Mouse (Mus musculus): ENCODE measurements around the gene Pi4kb.
"Not testable (repeated sequence)": the region's sequence is repeated elsewhere in the genome, so short reads cannot be mapped to it uniquely, and the experiment has no call there.

Gene Pi4kb

GRCm38 (mm10) chr3:95014428-95015151 is 40.1 kb downstream of the Pi4kb start:
- DNase-seq (ENCODE audit: extremely low read depth, insufficient read length, low spot score), result peak; percentile 86

DNA sequence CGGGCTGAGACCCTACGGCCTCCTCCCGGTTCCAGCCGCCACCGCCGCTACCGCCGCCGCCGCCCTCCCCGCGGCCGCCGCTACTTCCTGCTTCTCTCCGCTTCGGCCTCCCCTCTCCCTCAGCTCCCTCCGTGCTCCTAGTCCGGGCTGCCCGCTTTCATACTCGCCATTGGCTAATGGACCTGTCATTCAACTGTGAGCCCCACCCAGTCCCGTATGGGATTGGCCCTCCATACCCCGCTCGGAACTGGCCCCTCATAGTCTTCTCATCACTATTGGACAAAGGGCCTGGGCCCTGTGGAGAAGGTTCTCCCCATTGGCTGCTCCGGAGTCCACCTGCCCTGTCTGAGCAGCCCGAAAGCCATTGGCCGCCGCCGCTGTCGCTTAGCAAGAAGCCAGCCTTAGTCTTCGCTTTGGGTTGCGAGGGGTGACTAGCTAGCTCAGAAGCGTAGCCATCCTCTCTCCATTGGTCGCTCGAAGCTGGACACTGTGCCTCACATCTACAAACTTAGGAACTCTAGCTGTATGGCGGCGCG is 40.9 kb downstream of the Pi4kb start, which contains the start of gene Zfp687:
TSS of gene Zfp687 (minus strand) at position 112 of the 536 bp plus-strand sequence.
- peak; percentile 97 for DNase-seq (ENCODE audit: extremely low read depth, insufficient read length, low spot score)

DNA sequence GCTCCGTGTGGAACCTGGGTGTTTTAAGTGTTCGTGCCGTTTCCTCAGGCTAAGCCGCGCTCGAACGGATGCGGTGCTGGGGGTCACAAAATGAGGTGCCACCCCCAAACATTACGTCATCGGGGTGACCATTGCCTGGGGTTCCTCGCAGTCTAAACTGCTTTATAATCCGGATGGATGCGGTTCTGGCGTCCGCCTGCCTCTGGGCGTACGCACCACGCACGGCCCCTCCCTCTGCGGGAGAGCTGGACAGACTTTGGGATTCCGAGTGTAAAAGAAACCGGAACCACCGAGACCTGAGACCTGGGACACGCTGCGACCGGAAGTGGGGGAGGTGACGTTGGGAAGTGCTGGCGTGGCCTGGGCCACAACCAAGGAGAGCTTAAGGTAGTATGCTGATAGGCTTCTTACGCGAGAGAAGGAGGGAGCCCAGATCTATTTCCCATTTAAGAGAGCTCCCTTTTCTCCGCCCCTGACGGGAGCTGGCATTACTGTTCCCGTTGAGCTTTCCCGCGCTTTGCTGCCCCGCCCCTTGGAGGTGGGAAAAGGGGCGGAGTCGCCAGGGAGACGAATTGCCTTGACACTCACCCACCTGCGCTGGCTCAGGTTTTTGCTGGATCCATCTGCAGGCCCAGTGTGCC is 41.5 kb downstream of the Pi4kb start:
- DNase-seq (ENCODE audit: extremely low read depth, insufficient read length, low spot score), result peak; percentile 98

DNA sequence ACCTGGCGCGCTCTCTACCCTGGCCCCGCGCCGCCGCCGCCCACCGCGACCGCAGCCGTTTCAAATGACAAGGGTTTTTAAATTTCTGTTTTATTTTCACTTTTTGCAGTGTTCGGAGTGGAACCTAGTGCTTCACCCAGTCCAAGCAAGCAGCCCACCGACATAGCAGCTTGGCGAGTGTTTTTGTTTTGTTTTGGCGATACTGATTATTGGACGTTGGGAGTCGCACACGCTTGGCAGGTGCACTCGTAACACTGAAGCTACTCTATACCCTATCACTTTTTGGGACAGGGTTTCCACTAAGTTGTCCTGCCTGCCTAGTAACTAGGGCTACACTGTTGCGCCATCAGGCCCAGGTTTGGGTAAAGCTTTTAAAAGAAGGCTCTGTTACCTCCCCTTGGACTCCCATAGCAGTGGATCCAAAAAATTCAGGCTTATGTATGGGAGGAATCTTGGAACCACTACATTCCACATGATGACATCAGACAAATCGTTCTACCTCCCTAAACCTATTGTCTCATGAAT is 42.1 kb downstream of the Pi4kb start:
- no peak for DNase-seq (ENCODE audit: extremely low read depth, insufficient read length, low spot score)

- DNase-seq (ENCODE audit: extremely low read depth, insufficient read length, low spot score), result no peak
Observed at GRCm38 (mm10) chr3:95018741-95019140, 44.2 kb downstream of the Pi4kb start.

DNA sequence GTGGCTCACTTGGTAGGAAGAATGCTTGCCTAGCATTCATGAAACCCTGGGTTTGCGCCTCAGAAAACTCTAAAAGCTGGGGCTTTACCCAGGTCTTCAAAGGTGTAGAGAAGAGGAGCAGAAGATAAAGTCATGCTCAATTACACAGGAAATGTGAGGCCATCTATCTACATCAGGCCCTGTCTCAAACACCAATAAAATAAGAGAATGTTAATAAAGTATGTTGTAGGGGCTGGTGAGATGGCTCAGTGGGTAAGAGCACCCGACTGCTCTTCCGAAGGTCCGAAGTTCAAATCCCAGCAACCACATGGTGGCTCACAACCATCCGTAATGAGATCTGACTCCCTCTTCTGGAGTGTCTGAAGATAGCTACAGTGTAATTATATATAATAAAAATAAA is 46.4 kb downstream of the Pi4kb start:
- DNase-seq (ENCODE audit: extremely low read depth, insufficient read length, low spot score), result not testable (repeated sequence)

GRCm38 (mm10) chr3:95024551-95024950 is 50.0 kb downstream of the Pi4kb start:
- DNase-seq (ENCODE audit: extremely low read depth, insufficient read length, low spot score), result no peak

DNA sequence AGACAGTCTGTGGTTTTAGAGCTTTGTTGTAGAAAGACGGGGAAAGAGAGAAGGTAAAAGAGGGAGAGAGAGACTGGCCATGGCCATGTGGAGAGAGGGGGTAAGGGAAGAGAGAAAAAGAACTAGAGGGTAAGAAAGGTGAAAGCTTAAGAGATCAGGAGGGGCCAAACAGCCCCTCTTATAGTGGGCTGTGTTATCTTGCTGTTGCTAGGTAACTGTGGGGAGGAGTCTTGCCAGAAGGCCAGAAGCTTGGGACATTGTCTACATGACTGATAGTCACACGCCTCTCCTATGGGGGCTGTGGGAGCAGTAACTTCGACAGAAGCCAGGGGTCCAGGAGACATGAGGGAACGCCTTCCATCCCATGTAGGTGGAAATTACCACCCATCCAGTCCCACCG is 50.7 kb downstream of the Pi4kb start:
- no peak for DNase-seq (ENCODE audit: extremely low read depth, insufficient read length, low spot score)

GRCm38 (mm10) chr3:95027057-95027645 is 52.6 kb downstream of the Pi4kb start:
- no peak for DNase-seq (ENCODE audit: extremely low read depth, insufficient read length, low spot score)

- no peak for DNase-seq (ENCODE audit: extremely low read depth, insufficient read length, low spot score)
Observed at GRCm38 (mm10) chr3:95027701-95028100, 53.2 kb downstream of the Pi4kb start.

GRCm38 (mm10) chr3:95028603-95029002 is 54.1 kb downstream of the Pi4kb start:
- DNase-seq (ENCODE audit: extremely low read depth, insufficient read length, low spot score), result no peak

GRCm38 (mm10) chr3:95029291-95029827 is 54.8 kb downstream of the Pi4kb start:
- DNase-seq (ENCODE audit: extremely low read depth, insufficient read length, low spot score), result not testable (repeated sequence)

DNA sequence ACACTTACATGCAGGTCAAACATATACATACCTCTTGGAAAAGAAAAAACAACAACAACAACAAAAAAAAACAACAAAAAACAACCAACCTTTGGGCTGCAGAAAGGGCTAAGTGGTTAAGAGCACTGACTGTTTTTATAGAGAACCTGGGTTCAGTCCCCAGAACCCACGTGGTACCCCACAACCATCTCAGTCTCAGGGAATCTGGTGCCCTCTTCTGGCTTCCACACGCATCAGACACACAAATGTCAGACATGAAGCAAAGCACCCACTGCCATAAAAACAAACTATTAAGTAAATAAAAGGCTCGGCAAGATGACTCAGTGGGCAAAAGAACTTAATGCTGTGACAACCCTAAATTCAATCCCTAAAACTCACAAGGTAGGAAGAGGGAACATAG is 55.4 kb downstream of the Pi4kb start:
- no peak for DNase-seq (ENCODE audit: extremely low read depth, insufficient read length, low spot score)

DNA sequence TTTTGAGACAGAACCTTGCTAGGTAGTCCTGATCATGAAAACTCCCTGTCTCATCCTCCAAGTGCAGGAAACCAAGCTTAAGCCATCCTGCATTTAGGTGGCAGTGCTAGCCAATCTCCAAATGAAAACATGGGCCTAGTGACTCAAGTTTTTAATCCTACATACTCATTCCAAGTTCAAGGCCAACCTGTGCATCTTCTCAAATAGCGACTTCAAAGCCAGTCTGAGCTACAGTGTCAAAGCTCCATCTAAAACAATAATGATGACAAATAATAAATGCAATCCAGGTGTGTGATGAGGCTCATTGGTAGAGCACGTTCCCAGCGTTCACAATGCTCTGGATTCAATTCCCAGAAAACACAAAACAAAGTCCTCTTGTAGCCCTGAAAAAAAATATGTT is 67.1 kb downstream of the Pi4kb start:
- no peak for DNase-seq (ENCODE audit: extremely low read depth, insufficient read length, low spot score)

- DNase-seq (ENCODE audit: extremely low read depth, insufficient read length, low spot score), result peak; percentile 95
Observed at GRCm38 (mm10) chr3:95042166-95042837, 67.8 kb downstream of the Pi4kb start, which contains the start of gene Psmd4. Gene Psmd4, minus strand, starts transcription at chr3:95042614.

- DNase-seq (ENCODE audit: extremely low read depth, insufficient read length, low spot score), result no peak
Observed at GRCm38 (mm10) chr3:95042838-95043229, 68.3 kb downstream of the Pi4kb start.

GRCm38 (mm10) chr3:95043251-95043650 is 68.7 kb downstream of the Pi4kb start:
- DNase-seq (ENCODE audit: extremely low read depth, insufficient read length, low spot score), result no peak

- DNase-seq (ENCODE audit: extremely low read depth, insufficient read length, low spot score), result no peak
Observed at GRCm38 (mm10) chr3:95046462-95047057, 72.0 kb downstream of the Pi4kb start.

- no peak for DNase-seq (ENCODE audit: extremely low read depth, insufficient read length, low spot score)
Observed at GRCm38 (mm10) chr3:95047914-95048313, 73.4 kb downstream of the Pi4kb start.

- DNase-seq (ENCODE audit: extremely low read depth, insufficient read length, low spot score), result no peak
Observed at GRCm38 (mm10) chr3:95052959-95053358, 78.4 kb downstream of the Pi4kb start.
